Mouse (Mus musculus) brain, embryonic 14.5 days (tissue): ENCODE measurements around the gene Dysf.

Experiments
- CTCF ChIP-seq: fragments of 200-500 bp; IDR thresholded peaks from 2 replicates; pipeline ENCODE4 v1.5.1; 2012; ENCODE audit warnings: inconsistent platforms, mild to moderate bottlenecking, moderate library complexity, borderline replicate concordance; ENCODE audit not compliant: insufficient read depth, insufficient read length; ENCODE audit errors: extremely low read depth
- POLR2A ChIP-seq: fragments of 200-500 bp; IDR thresholded peaks from 2 replicates; pipeline ENCODE4 v1.6.1; 2012; ENCODE audit warnings: mild to moderate bottlenecking, inconsistent platforms, borderline replicate concordance; ENCODE audit not compliant: poor library complexity, insufficient read depth, insufficient read length, severe bottlenecking; ENCODE audit errors: extremely low read depth

DNA sequence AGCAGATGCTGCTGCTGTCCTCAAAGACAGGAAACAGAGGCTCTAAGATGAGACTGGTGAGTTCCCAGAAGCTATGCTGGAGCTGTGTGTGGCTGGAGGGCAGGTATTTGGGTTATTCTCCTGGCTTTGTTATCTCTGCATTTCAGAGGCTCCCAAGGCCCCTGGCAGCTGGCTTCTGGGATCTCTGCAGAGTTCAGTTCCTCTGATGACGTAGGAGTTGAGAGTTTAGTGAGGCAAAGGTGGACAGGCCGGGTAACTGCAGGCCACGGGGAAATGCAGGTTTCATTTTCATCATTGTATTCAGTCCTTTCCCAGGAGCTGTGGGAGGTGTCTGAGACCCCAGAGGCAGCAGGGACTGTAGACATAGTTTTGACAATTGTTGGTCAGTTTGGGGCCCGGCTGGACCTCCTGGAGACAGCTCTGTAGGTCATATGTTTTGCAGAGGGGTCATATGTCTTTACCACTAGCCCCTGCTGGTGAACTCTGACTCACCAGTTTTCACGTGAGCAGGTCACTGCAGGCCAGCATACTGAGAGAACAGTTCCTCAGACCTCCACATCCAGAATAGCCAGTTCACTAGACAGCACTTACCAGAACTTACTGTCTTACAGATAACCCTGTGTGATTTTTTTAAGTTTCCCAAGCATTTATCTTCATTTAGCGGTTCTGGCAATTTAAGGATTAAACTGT, 35.0 kb downstream of the Dysf start:
- TF ChIP-seq CTCF (no peak), POLR2A (no peak)
